Comparison of ENCODE assay signal across 8 mouse cellular contexts in genomic region chr12:51784842-51785241, GRCm38 (mm10). TPM values are rescaled to one million over a fixed set of nuclear protein-coding genes. Genes with fewer than 3 reads are reported as not detected.
DNase-seq lines count a peak whose midpoint lies in the region; ATAC-seq and TF ChIP-seq lines count a peak whose summit lies in the region.

No protein-coding gene starts in this region.

- no peak overlapping the region for H3K4me3 ChIP-seq in kidney, embryonic 16.5 days (ENCODE audit: low read length)
- no peak overlapping the region for H3K4me3 ChIP-seq in G1E (ENCODE audit: low read depth, low read length)

- TF ChIP-seq CTCF in G1E (IDR thresholded peaks at IDR 0.05; ENCODE audit: low read depth, low read length), result peak; percentile 87

- H3K9ac ChIP-seq in kidney, embryonic 16.5 days (replicated peaks; ENCODE audit: low read length), result no peak overlapping the region

- WGBS in kidney, embryonic 16.5 days, result 94% methylated on average over 7 of the region's 7 CpGs

- H3K27ac ChIP-seq in kidney, embryonic 16.5 days (ENCODE audit: low read length), result no peak overlapping the region

- DNase-seq in kidney, postnatal 14 days, result peak; percentile 11
- no peak for DNase-seq in G1E (ENCODE audit: low spot score)
- peak; percentile 44 for DNase-seq in embryo, embryonic 10.5 days (ENCODE audit: low spot score)
- no peak for DNase-seq in right cerebral cortex, adult 2 months (ENCODE audit: low spot score in 2 of 2)
- DNase-seq in cerebellum, adult 9-10 months, result no peak
- DNase-seq in heart, adult 8-10 months (ENCODE audit: low spot score), result no peak

- ATAC-seq in kidney, embryonic 16.5 days (ENCODE audit: low FRiP score, low TSS enrichment), result no peak
- peak; percentile 42; the same call in 1 of the 2 replicates for ATAC-seq in G1E (ENCODE audit: extremely low read depth, insufficient number of reproducible peaks, low FRiP score, poor library complexity, severe bottlenecking)
- ATAC-seq in megakaryocyte progenitor cell, adult 5-6 weeks (replicated peaks; ENCODE audit: poor library complexity), result peak; percentile 91

- H3K9me3 ChIP-seq in kidney, embryonic 16.5 days (ENCODE audit: low read length), result no peaks in the 10 kb centered on the region
- no peaks in the 10 kb centered on the region for H3K9me3 ChIP-seq in G1E (replicated peaks)

- H3K36me3 ChIP-seq in kidney, embryonic 16.5 days (ENCODE audit: insufficient read depth, low read length), result peaks cover 62% of the 10 kb centered on the region
- peaks cover 94% of the 10 kb centered on the region for H3K36me3 ChIP-seq in G1E (replicated peaks)

- no peak overlapping the region for H3K4me2 ChIP-seq in kidney, embryonic 16.5 days (replicated peaks; ENCODE audit: low read depth, low read length)

- no peaks in the 10 kb centered on the region for H3K4me1 ChIP-seq in kidney, embryonic 16.5 days (ENCODE audit: insufficient read depth, low read length)
- H3K4me1 ChIP-seq in G1E (ENCODE audit: insufficient read depth, low read depth, low read length), result peaks cover 12% of the 10 kb centered on the region; the same call in 1 of the 2 replicates

- no peaks in the 10 kb centered on the region for H3K27me3 ChIP-seq in kidney, embryonic 16.5 days (ENCODE audit: insufficient read depth, low read length)
- no peaks in the 10 kb centered on the region for H3K27me3 ChIP-seq in G1E (ENCODE audit: insufficient read depth, low read length)

RNA-seq across cellular contexts. Expression of gene Hectd1, which starts 44.5 kb away (rescaled TPM):
- 37.3 and 41.8 TPM in 2 replicates for polyA plus RNA-seq in kidney, embryonic 16.5 days (2015; fragmentation: Nextera tagmentation; extraction: Ambion mirVana)
- total RNA-seq in G1E (2014; fragmentation: Nextera tagmentation) (249 and 255 TPM in 2 replicates), G1E (2017) (238 and 273 TPM in 2 replicates)
- polyA plus RNA-seq in G1E (2012), result 25.4 and 35.0 TPM in 2 replicates
- total RNA-seq in megakaryocyte progenitor cell, adult 5-6 weeks (2015), result 50.5 and 58.2 TPM in 2 replicates
- 83.8 and 108 TPM in 2 replicates for total RNA-seq in megakaryocyte progenitor cell, adult 5-6 weeks (2017)
- 10 to 100 TPM; 77.7 to 80.2 (median 79.4) TPM for total RNA-seq in heart, adult 8-10 months (2022)

Comparison
In these comparisons a context has a peak if more than half of its experiments do, and no peak if none do; other contexts are left out.
1. DNase-seq: peak in kidney, postnatal 14 days (single experiment) and embryo, embryonic 10.5 days (single experiment); none in G1E (single experiment), right cerebral cortex, adult 2 months (0 of 2), cerebellum, adult 9-10 months (single experiment) and heart, adult 8-10 months (single experiment).